Mouse (Mus musculus) embryonic facial prominence, embryonic 15.5 days (tissue): ENCODE data around the gene Cryba2. TPM values are rescaled to one million over a fixed set of nuclear protein-coding genes. Genes with fewer than 3 reads are reported as not detected.
A peak's percentile ranks its signal among the peaks of the same experiment; 100 is the strongest.

ENCODE experiments used
- ATAC-seq: fragments of 200-750 bp; cut with Nextera tagmentation; 2 replicates; pipeline ENCODE4 v1.8.0; 2017; ENCODE audit warnings: low read depth, moderate TSS enrichment; ENCODE audit not compliant: insufficient number of reproducible peaks, low FRiP score, low TSS enrichment
- H3K27ac ChIP-seq: fragments of 300-500 bp; sonication (generic); replicated peaks from 2 replicates; pipeline ENCODE4 v1.5.1; 2015; ENCODE audit warnings: mild to moderate bottlenecking, inconsistent platforms
- H3K27me3 ChIP-seq: fragments of 300-500 bp; sonication (generic); 2 replicates; pipeline ENCODE4 v1.6.1; 2015; ENCODE audit warnings: inconsistent platforms
- H3K36me3 ChIP-seq: fragments of 300-500 bp; sonication (generic); 2 replicates; pipeline ENCODE4 v1.6.1; 2015; ENCODE audit warnings: mild to moderate bottlenecking, inconsistent platforms
- H3K4me1 ChIP-seq: fragments of 300-500 bp; sonication (generic); 2 replicates; pipeline ENCODE4 v1.6.1; 2015; ENCODE audit warnings: inconsistent platforms
- H3K4me2 ChIP-seq: fragments of 300-500 bp; sonication (generic); replicated peaks from 2 replicates; pipeline ENCODE4 v1.6.1; 2015; ENCODE audit warnings: mild to moderate bottlenecking, inconsistent platforms
- H3K4me3 ChIP-seq: fragments of 300-500 bp; sonication (generic); replicated peaks from 2 replicates; pipeline ENCODE4 v1.5.1; 2015; ENCODE audit warnings: mild to moderate bottlenecking, inconsistent platforms
- H3K9ac ChIP-seq: fragments of 300-500 bp; sonication (generic); 2 replicates; pipeline ENCODE4 v1.6.1; 2015; ENCODE audit warnings: inconsistent platforms
- H3K9me3 ChIP-seq: fragments of 300-500 bp; sonication (generic); replicated peaks from 2 replicates; pipeline ENCODE4 v1.6.1; 2016; ENCODE audit warnings: inconsistent platforms
- WGBS: fragments of 180-500 bp; shearing (Covaris S2); methylation state at CpG from one replicate; pipeline ENCODE4 v1.1.7; 2015; 5-methylcytosine and 5-hydroxymethylcytosine counted together
- polyA plus RNA-seq: library from polyadenylated mRNA; unstranded; fragments of >200 nt; fragmentation: Nextera tagmentation; extraction: Ambion mirVana; gene quantifications from 2 replicates; pipeline ENCODE4 v1.2.1, GENCODE M21; 2015

The Cryba2 gene
- polyA plus RNA-seq, 1 experiment from 2014 or later = 1.8 TPM

DNA sequence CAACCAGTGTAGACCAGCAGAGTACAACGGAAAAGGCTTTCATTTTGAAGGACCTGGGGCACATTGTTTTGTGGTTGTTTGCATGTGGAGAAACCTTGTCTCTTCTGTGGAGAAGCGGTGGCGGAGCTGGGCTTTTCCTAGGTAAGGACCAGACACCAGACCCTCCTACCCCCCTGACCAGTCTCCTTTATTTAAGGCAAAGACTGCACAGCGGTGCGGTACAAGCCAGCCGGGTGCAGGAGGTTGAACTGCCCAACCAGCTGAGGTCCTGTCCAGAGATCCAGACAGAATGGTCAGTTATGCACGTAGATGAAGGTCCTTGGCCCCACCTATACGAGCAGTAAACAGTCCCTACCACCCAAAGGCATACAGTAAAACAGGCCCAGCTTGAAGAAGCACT is 10.1 kb downstream of the Cryba2 start:
- WGBS = 6% methylated on average over 8 of the region's 8 CpGs
- no peaks in the 10 kb centered on the region for H3K9me3 ChIP-seq
- 0 out of 2 replicates have a peak overlapping the region, but pooled peaks have one; percentile 37 for H3K4me3 ChIP-seq
- H3K27me3 ChIP-seq = peaks cover 90% of the 10 kb centered on the region
- no peak overlapping the region for H3K9ac ChIP-seq
- H3K36me3 ChIP-seq = no peaks in the 10 kb centered on the region
- peaks cover 32% of the 10 kb centered on the region for H3K4me1 ChIP-seq
- peak overlapping the region; percentile 57 for H3K4me2 ChIP-seq
- no peak for ATAC-seq
- no peak overlapping the region for H3K27ac ChIP-seq

DNA sequence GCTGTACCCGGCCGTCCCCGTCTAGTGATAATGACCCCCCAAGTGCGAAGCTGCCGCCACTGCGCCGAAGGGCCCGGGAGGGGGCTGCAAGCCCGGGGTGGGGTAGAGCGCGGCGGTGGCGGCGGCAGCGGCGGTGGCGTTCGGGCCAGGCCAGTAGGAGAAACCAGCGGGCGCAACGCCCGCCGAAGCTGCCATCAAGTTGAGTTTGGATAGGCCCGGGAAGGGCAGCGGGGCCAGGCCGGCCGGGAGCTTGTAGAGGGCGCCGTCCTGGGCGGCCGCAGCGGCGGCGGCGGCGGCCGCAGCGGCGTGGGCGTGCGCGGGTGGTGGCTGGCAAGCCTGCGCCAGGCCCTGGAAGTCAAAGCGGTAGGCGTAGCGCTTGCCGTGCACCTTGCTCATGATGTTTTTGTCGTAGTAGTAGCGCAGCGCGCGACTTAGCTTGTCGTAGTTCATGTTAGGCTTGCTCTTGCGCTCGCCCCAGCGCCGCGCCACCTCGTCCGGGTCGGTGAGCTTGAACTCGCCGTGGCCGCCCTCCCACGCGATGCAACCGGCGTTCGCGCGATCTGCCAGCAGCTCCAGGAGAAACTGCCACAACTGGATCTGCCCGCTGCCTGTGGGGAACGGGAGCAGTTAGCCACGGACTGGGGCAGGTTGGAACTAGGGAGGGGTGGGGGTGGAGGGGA is 10.7 kb downstream of the Cryba2 start:
- no peak for ATAC-seq
- Histone ChIP-seq H3K36me3 (no peaks in the 10 kb centered on the region), H3K27me3 (peaks cover 85% of the 10 kb centered on the region), H3K4me3 (peak overlapping the region; percentile 37), H3K9me3 (no peaks in the 10 kb centered on the region), H3K4me2 (peak overlapping the region; percentile 57), H3K9ac (no peak overlapping the region), H3K4me1 (peaks cover 32% of the 10 kb centered on the region), H3K27ac (no peak overlapping the region)
- under 1% methylated on average over 74 of the region's 74 CpGs for WGBS

DNA sequence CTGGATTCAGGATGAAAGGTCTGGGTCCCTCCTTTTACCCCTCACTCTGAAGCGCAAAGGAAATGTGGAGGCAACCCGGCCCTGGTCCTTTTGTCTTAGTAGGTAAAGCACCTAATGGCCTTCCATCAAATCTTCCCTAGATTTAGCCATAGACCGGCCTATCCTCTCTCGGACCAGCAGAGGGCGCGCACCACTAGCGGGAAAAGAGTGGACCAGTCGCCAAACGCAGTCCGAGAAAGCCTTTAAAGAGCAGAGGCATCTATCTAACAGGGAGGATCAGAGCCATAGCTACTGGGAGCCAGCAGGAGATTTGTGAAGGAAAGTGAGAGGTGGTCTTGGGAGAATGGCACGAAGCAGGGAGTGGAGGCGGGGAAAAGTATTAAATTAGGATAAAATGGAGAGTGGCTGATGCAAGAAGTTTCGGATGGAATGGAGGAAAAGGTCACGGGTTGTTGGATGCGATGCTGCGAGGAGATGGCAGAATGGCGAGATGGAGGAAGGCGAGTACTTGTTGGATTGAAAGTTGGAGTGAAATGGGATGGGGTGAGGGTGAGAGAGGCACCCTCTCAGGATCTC is 12.1 kb downstream of the Cryba2 start:
- no peak overlapping the region for H3K4me3 ChIP-seq
- 4% methylated on average over 18 of the region's 18 CpGs for WGBS
- ATAC-seq = no peak
- no peaks in the 10 kb centered on the region for H3K9me3 ChIP-seq
- no peak overlapping the region for H3K9ac ChIP-seq
- H3K36me3 ChIP-seq = no peaks in the 10 kb centered on the region
- H3K27me3 ChIP-seq = peaks cover 80% of the 10 kb centered on the region
- H3K4me2 ChIP-seq = 0 out of 2 replicates have a peak overlapping the region, but pooled peaks have one; percentile 17
- H3K27ac ChIP-seq = no peak overlapping the region
- peaks cover 31% of the 10 kb centered on the region for H3K4me1 ChIP-seq

DNA sequence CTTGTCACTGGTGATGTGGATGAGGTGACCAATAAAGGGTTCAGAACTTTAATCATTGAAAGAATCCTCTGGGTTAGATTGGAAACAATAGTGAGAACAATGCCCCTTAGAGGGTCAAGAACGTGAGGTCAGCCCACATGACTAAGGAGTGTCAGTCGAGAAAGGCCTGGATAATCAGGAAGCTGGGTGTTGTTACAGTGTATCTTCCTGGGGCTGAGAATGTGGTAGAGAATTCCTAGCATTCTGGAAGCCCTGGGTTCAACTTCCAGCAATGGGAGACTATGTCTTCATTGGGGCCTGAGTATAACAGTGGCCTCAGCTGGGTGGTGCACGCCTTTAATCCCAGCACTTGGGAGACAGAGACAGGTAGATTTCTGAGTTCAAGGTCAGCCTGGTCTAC is 15.7 kb downstream of the Cryba2 start:
- Histone ChIP-seq H3K4me3 (no peak overlapping the region), H3K9me3 (no peaks in the 10 kb centered on the region), H3K4me2 (no peak overlapping the region), H3K9ac (no peak overlapping the region), H3K27me3 (peaks cover 51% of the 10 kb centered on the region), H3K27ac (no peak overlapping the region), H3K4me1 (peaks cover 6% of the 10 kb centered on the region), H3K36me3 (no peaks in the 10 kb centered on the region)
- ATAC-seq = no peak
- WGBS = 50% methylated on average over 3 of the region's 3 CpGs

DNA sequence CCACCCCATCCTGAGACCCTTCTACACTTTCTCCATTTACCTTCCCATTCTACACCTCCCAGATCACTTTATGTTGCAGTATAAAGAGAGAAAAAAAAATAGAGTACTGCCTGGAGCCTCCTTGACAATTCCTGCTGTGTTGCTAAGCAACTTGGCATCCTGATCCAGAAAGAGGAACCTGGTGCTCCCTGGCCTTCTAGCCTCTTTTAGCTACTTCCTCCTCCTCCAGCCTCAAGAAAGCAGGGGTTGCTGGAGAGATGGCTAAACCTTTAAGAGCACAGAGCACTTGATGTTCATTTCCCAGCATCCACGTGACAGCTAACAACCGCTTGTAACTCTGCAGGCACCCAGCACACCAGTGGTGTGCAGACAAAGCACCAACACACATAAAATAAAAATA is 20.7 kb downstream of the Cryba2 start:
- 56% methylated on average over 2 of the region's 2 CpGs for WGBS

DNA sequence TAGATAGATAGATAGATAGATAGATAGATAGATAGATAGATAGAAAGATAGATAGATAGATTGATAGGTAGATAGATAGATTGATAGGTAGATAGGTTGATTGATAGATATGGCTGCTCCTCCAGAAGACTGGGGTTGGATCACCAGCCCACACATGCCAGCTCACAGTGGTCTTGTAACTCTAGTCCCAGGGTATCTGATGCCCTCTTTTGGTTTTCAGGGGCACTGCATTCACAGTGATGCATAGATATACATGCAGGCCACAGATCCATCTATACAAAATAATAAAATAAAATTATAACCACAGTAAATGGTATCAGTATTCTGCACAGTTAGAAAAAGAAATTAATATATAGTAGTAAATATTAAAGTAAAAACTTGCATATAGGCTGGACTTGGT is 31.2 kb downstream of the Cryba2 start:
- no peaks in the 10 kb centered on the region for H3K9me3 ChIP-seq
- no peak overlapping the region for H3K4me3 ChIP-seq
- H3K4me1 ChIP-seq = peaks cover 18% of the 10 kb centered on the region
- peaks cover 39% of the 10 kb centered on the region for H3K27me3 ChIP-seq
- H3K36me3 ChIP-seq = no peaks in the 10 kb centered on the region
- no peak overlapping the region for H3K27ac ChIP-seq
- no peak for ATAC-seq
- no peak overlapping the region for H3K4me2 ChIP-seq
- H3K9ac ChIP-seq = no peak overlapping the region

More for the DNA sequence above, 20.7 kb downstream of the Cryba2 start:
- peaks cover 18% of the 10 kb centered on the region for H3K27me3 ChIP-seq
- H3K9me3 ChIP-seq = no peaks in the 10 kb centered on the region
- no peak for ATAC-seq
- no peaks in the 10 kb centered on the region for H3K36me3 ChIP-seq
- H3K27ac ChIP-seq = no peak overlapping the region
- H3K4me1 ChIP-seq = no peaks in the 10 kb centered on the region
- no peak overlapping the region for H3K9ac ChIP-seq
- no peak overlapping the region for H3K4me2 ChIP-seq
- H3K4me3 ChIP-seq = no peak overlapping the region

DNA sequence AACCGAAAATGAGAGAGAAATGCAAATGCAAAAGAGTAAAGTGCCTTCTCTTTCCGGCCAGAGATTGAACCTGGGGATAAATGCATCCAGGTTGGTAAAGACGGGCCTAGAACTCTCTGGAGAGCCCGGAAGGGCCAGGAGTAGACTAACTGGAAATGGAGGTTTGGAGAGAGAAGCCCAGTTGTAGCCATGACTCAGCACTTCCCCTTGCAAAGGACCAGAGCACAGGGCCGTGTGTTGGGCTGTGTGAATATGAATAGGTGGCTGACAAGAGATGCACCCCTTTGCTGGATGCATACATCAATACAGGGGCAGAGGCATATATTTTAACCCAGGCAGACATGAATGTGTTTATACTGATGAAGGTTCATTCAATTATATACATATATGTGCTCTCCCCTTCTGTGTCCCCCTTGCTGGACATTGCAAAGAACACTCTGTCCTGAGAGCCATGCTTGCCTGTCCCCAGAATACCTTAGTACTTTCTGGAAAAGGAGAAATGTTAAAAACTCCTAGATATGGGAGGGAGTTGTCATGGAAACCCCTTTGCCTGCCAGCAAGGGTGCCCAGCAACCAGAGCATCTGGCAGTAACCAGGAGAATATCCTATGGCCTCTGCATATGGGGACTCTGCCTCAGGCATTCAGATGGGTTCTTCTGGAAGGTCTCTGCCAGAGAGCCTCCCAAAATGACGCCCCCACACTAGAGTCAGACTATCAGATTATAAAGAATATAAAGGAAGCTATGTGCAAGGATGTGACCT is 33.5 kb downstream of the Cryba2 start:
- peaks cover 38% of the 10 kb centered on the region for H3K4me1 ChIP-seq
- H3K27ac ChIP-seq = no peak overlapping the region
- peaks cover 60% of the 10 kb centered on the region for H3K27me3 ChIP-seq
- H3K4me3 ChIP-seq = no peak overlapping the region
- H3K36me3 ChIP-seq = no peaks in the 10 kb centered on the region
- no peaks in the 10 kb centered on the region for H3K9me3 ChIP-seq
- no peak overlapping the region for H3K4me2 ChIP-seq
- ATAC-seq = no peak
- H3K9ac ChIP-seq = no peak overlapping the region
- WGBS = 40% methylated on average over 6 of the region's 6 CpGs

DNA sequence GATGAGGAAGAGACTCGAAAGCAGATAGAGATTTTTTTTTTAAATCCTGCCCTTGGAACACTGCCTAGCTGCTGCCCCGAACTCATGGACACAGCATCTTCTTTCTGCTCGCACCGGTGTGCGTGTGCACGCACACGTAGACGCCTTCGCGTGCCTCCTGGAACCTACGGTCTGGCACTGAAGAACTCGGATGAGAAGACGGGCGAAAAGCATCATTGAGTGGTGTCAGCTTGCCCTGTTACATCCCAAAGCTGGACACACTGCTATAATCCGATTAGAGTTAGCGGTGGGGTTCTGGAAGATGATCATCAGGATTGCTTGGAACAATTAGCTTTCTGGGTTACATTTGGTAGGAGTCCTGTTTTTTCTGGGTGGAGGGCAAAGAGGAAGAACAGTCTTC is 34.1 kb downstream of the Cryba2 start:
- Histone ChIP-seq H3K4me1 (peaks cover 41% of the 10 kb centered on the region), H3K9me3 (no peaks in the 10 kb centered on the region), H3K4me3 (peak overlapping the region; percentile 37), H3K36me3 (no peaks in the 10 kb centered on the region), H3K27ac (no peak overlapping the region), H3K9ac (no peak overlapping the region), H3K4me2 (peak overlapping the region; percentile 52), H3K27me3 (peaks cover 66% of the 10 kb centered on the region)
- WGBS = 7% methylated on average over 16 of the region's 16 CpGs
- ATAC-seq = no peak

DNA sequence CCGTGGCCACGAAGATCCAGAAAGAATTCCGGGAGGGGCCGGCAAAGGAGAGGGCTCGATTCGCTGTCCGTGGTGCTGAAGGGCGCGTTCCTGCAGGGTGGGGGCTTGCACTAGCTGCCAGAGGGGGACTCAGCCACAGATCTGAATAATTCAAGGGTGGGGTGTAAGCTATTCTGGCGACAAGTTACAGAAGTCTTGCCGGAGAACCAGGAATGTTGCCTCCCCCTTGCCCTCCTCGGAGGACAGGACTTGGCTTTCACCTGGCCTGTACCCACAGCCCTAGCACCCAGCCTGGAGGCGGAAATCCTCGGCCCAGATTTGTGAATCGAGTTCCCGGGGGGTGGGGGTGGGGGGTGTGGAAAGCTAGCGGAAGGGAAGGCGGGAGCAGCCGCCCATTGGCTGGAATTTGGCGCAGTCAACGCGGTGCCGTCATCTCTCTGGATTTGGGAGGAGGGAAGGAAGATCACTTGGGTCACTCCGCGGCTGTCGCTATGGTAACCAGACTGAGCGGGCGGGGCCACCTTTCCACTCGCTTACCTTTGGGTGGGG is 34.7 kb downstream of the Cryba2 start:
- ATAC-seq = 0 out of 2 replicates have a peak, but pooled peaks have one; percentile 47
- Histone ChIP-seq H3K9ac (no peak overlapping the region), H3K27me3 (peaks cover 69% of the 10 kb centered on the region)

DNA sequence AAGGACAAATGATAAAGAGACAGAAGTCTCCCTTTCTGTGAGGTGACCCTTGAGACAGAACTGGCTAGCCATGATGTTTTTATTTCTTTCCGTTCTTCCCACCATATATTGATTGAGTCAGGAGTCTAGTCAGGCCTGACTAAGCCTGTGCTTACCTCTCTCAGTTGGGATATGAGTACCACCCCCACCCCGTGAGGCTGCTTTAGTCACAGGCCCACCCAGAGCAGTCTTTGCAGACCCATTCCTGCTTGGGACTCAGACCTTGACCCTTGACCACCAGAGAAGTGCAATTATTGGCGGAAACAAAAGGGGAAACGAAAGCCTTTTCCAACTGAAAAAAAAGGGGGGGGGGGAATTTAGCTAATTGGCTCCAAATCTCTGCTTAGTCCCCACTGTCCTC is 35.3 kb downstream of the Cryba2 start:
- H3K9me3 ChIP-seq = no peaks in the 10 kb centered on the region
- peaks cover 75% of the 10 kb centered on the region for H3K27me3 ChIP-seq
- H3K4me1 ChIP-seq = peaks cover 41% of the 10 kb centered on the region
- H3K9ac ChIP-seq = no peak overlapping the region
- 2% methylated on average over 4 of the region's 4 CpGs for whole genome bisulfite sequencing
- H3K27ac ChIP-seq = no peak overlapping the region
- no peaks in the 10 kb centered on the region for H3K36me3 ChIP-seq
- peak overlapping the region; percentile 37 for H3K4me3 ChIP-seq
- no peak for ATAC-seq
- peak overlapping the region; percentile 52 for H3K4me2 ChIP-seq

More for the DNA sequence above, 34.7 kb downstream of the Cryba2 start:
- WGBS = under 1% methylated on average over 29 of the region's 29 CpGs
- Histone ChIP-seq H3K36me3 (no peaks in the 10 kb centered on the region), H3K4me1 (peaks cover 41% of the 10 kb centered on the region), H3K4me2 (peak overlapping the region; percentile 52), H3K27ac (no peak overlapping the region), H3K4me3 (peak overlapping the region; percentile 37), H3K9me3 (no peaks in the 10 kb centered on the region)

DNA sequence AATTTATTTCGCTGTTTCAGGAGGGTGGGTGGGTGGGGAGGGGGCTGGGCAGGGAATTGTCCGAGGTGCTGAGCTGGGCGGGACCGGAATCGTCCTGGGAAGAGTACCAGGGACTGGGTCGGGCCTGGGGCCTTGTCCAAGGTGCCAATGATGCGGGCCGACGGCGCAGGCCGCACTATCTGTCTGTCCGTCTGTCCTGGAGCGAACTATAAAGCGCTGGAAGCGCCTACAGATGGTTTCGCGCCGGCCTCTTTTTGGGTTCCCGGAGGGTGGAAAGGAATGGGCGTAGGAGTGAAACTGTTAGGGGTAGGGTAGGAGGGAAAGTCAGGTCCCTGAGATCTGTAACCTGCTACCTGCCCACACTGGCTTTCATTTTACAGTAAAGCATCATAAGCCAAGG is 35.7 kb downstream of the Cryba2 start:
- Histone ChIP-seq H3K27ac (no peak overlapping the region), H3K9ac (no peak overlapping the region), H3K4me2 (no peak overlapping the region), H3K4me3 (no peak overlapping the region), H3K4me1 (peaks cover 41% of the 10 kb centered on the region), H3K9me3 (no peaks in the 10 kb centered on the region), H3K27me3 (peaks cover 79% of the 10 kb centered on the region), H3K36me3 (no peaks in the 10 kb centered on the region)
- 3% methylated on average over 20 of the region's 20 CpGs for WGBS
- ATAC-seq = no peak
